Mouse (Mus musculus) adipose tissue, adult 10 weeks (tissue): ENCODE measurements around the gene Hsd17b2. TPM values are rescaled to one million over a fixed set of nuclear protein-coding genes. Genes with fewer than 3 reads are reported as not detected.

ENCODE experiments used
- polyA plus RNA-seq: library from polyadenylated mRNA; stranded (reverse); fragments of 350-450 nt; fragmentation: Illumina TruSeq; extraction: RNeasy Lipid Tissue Mini Kit (QIAGEN cat#74804); gene quantifications from one replicate; pipeline ENCODE4 v1.2.3, GENCODE M21; 2014; ENCODE audit warnings: low read depth, low replicate concordance

Hsd17b2 gene
- polyA plus RNA-seq: 0.31 TPM

GRCm38 (mm10) chr8:117701859-117702258 lies at the start of gene Hsd17b2:
TSS of gene Hsd17b2 (plus strand) at chr8:117701904.

DNA sequence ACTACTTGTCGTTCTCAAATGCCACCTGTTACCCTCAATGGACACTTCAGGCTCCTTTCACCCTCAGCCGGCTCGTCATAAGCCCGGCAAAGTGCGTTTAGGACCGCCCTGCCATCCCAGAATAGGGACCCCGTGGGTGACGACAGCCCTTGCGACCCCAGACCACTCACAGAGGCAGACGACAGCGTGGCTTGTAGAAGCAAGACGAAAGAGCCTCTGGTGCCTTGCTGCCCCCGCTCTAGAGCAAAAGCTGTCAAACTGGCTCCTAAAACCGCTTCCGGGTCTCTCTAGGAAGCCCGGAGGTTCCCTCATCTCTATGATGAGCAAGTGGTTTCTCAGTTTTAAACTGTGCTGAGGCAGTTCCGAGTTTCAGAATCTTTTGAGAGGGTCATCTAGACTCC lies 28.3 kb upstream of the Hsd17b2 start, which contains the start of gene Sdr42e1:
Sdr42e1 (minus strand) TSS at position 260 of the 401 bp plus-strand sequence.

DNA sequence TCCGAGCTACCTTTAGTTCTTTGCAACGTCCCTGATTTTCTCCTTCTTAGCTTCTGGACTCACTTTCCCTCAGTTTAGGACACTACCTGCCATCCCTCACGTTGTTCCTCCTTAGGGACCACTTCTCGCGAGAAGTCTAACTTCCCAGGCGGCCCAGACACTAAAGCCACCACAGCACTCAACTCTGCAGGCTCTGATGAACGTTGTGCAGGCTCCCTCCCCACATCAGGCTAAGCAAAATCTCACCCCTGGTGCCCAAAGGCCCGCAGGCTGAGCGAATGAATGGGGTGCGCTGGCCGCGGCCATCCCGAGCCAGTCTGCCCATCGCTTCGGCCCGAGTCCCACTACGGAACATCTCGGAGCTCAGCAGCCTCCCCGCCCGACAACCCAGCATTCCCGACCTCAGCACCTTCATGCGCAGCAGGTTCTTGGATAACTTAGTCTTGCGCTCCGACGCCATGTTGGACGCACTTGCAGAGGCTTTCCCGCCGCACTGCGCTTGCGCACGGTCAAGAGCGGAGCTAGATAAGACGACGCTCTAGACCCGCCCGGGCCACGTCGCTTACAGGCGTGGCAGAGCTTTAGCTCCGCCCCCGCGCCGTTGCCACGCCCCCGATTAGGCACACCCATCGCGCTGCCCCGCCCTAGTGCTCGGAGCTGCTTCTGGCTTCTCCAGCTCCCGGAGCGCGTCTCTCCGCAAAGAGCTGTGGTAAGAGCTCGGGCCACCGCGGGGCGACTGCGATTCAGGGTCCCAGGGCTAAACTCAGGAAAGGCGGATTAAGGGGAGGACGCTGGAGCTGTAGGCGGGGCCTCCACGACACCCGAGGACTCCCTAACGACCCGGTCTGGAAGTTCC lies 100.0 kb downstream of the Hsd17b2 start, which contains the start of gene Mphosph6:
Mphosph6 (minus strand) TSS at position 501 of the 856 bp plus-strand sequence.

Other genes with a start within 250 kb of the Hsd17b2 start
- 10.4 TPM for gene Plcg2, start 203.6 kb upstream of the Hsd17b2 start, polyA plus RNA-seq
- gene Sdr42e1, start 28.2 kb upstream of the Hsd17b2 start, polyA plus RNA-seq: 32.1 TPM
- gene Mphosph6, start 100.0 kb downstream of the Hsd17b2 start, polyA plus RNA-seq: 28.2 TPM